Mouse (Mus musculus): ENCODE measurements around the gene Hspb1. TPM values are rescaled to one million over a fixed set of nuclear protein-coding genes. Genes with fewer than 3 reads are reported as not detected.

Hspb1 gene
- total RNA-seq, 2 experiments from 2014 or later = not detected

DNA sequence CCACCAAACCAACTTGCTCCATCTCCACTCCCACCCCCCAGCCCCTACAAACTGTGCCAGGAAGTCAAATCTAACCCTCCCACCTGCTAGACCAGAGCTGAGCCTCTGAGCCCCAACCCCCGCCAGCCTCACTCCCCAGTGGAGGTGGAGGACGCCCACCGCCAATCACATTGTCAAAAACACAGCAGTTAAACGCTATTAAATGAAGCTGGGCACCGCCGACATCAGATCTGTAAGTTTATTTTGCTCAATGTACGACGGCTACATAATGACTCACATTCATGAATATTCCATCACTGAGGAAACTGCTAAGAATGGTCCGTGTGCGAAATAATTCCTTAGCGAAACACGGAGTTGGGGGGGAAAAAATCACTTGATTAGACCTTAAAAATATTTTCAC is 20.5 kb downstream of the Hspb1 start:
- no peak for ATAC-seq (replicated peaks; ENCODE audit: low FRiP score, poor library complexity, severe bottlenecking)

- no peak for ATAC-seq (replicated peaks; ENCODE audit: low FRiP score, poor library complexity, severe bottlenecking)
These were observed 21.3 kb downstream of the Hspb1 start for GRCm38 (mm10) chr5:135908989-135909388.

- ATAC-seq (replicated peaks; ENCODE audit: low FRiP score, poor library complexity, severe bottlenecking) = no peak
These were observed 21.9 kb downstream of the Hspb1 start for GRCm38 (mm10) chr5:135909646-135910045.

GRCm38 (mm10) chr5:135910813-135911212 is 23.1 kb downstream of the Hspb1 start:
- no peak for ATAC-seq (replicated peaks; ENCODE audit: low FRiP score, poor library complexity, severe bottlenecking)

GRCm38 (mm10) chr5:135911633-135912220 is 24.0 kb downstream of the Hspb1 start:
- no peak for ATAC-seq (replicated peaks; ENCODE audit: low FRiP score, poor library complexity, severe bottlenecking)

- ATAC-seq (replicated peaks; ENCODE audit: low FRiP score, poor library complexity, severe bottlenecking) = no peak
These were observed 25.5 kb downstream of the Hspb1 start for GRCm38 (mm10) chr5:135913201-135913600.

GRCm38 (mm10) chr5:135914156-135914555 is 26.4 kb downstream of the Hspb1 start:
- ATAC-seq (replicated peaks; ENCODE audit: low FRiP score, poor library complexity, severe bottlenecking) = no peak

DNA sequence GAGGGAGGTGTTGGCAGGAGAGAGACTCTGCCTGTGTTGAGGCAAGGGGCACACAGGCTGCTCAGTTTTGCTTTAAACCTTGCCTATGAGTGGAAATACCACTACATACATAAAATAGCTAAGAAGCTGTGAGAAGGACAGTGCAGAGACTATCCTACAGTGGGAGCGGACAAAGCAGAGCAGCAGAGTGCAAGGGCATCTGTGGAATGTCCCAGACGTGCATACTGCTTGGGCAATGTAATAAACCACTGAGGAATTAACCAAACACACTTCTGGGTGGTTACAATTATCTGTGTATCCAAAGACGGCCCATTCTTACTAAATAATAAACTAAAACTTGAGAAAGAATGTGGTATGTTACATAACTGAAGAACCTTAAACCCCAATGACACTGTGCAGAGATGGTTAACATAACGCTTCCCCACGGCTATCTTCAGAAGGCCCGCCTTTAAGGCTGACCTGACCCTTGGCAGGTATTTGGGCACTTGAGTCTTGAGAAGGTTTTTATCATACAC is 28.4 kb downstream of the Hspb1 start:
- ATAC-seq (replicated peaks; ENCODE audit: low FRiP score, poor library complexity, severe bottlenecking) = no peak

DNA sequence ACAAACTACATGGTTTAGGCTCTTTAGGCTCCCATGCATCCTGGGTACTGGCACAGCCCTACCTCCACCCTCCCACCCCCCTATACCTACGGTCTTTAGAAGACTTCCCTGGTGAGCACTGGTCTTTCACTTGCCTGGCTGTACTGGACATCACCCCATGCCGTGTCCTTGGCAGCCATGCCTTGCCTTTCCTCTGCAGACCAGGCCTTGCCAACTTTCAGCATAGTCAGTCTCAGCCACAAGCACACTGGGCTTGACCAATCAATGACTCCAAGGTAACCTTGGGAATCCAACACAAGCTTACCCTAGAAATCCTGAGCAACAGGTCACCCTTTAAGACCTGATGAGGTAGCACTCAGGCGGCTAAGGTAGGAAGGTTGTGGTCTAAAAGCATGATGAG is 28.9 kb downstream of the Hspb1 start:
- ATAC-seq (replicated peaks; ENCODE audit: low FRiP score, poor library complexity, severe bottlenecking) = no peak

GRCm38 (mm10) chr5:135917327-135918058 is 29.8 kb downstream of the Hspb1 start:
- no peak for ATAC-seq (replicated peaks; ENCODE audit: low FRiP score, poor library complexity, severe bottlenecking)

- no peak for ATAC-seq (replicated peaks; ENCODE audit: low FRiP score, poor library complexity, severe bottlenecking)
These were observed 30.3 kb downstream of the Hspb1 start for GRCm38 (mm10) chr5:135918059-135918437.

DNA sequence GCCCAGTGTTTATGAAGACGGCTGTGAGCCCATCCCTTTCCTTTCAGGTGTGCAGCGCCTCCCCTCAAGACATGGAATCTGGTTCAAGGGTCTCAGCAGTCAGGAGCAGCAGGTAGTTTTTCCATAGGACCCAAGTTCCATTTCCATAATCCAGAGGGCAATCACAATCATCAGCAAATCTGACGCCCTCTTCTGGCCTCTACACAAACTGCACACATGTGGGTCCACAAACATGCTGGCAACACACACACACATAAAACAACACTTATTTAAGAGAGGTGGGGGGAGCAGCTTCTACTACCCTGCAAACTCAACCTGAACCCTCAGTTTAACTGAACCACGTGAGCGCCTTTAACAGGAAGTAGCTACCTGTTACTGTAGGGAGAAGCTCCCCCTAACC is 30.9 kb downstream of the Hspb1 start:
- ATAC-seq (replicated peaks; ENCODE audit: low FRiP score, poor library complexity, severe bottlenecking) = no peak

DNA sequence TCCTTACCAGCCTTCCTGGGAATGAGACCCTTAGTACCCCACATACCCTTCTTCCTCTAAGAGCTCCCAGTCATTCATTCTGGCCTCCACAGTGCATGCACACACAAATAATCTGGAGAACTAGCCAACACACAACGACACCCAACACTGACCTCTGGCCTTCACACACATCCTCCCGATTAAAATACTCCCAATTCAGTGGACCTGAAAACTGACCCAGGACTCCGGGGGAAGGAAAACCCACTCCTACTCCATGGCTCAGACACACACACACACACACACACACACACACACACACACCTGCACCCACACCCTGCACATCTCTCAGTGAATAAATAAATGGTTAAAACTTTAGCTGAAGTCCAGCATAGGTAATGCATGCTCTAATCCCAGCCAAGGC is 32.2 kb downstream of the Hspb1 start:
- no peak for ATAC-seq (replicated peaks; ENCODE audit: low FRiP score, poor library complexity, severe bottlenecking)

- ATAC-seq (replicated peaks; ENCODE audit: low FRiP score, poor library complexity, severe bottlenecking) = no peak
These were observed 36.2 kb downstream of the Hspb1 start for GRCm38 (mm10) chr5:135923901-135924300.

DNA sequence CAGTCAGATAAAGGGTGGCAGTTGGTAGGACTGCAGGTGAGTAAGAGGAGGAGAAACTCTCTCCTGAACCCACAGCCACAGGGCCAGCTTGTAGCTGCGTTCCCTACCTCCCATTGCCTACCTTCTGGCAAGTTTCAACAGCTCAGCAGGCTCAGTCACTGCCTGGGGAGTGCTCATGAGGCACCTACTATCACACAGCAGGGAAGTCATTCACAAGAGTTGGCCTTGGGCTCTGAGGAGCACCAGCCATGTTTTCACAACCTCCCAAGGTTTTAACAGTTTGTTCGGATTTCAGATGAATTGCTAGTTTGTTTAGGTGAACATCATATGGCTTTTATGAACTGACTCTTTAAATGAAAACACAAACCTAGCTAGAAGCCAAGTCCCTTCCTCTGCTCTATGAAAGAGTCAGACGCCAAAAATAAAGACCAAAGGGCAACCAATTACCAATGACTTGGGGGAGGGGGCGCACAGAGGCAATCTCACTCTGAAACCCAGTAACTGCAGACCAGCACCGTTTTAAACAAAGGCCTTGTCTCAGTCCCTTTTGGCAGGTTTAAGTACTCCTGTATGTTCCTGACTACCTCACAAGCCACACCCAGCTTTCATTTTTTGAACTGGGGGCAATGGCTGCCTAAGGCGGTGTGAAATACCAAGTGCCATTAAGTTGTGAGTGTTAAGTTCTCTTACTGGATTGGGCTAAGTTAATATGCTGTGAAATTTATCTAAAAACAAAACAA is 42.1 kb downstream of the Hspb1 start:
- no peak for ATAC-seq (replicated peaks; ENCODE audit: low FRiP score, poor library complexity, severe bottlenecking)

GRCm38 (mm10) chr5:135931526-135931925 is 43.8 kb downstream of the Hspb1 start:
- no peak for ATAC-seq (replicated peaks; ENCODE audit: low FRiP score, poor library complexity, severe bottlenecking)

GRCm38 (mm10) chr5:135932359-135932758 is 44.6 kb downstream of the Hspb1 start:
- no peak for ATAC-seq (replicated peaks; ENCODE audit: low FRiP score, poor library complexity, severe bottlenecking)

- no peak for ATAC-seq (replicated peaks; ENCODE audit: low FRiP score, poor library complexity, severe bottlenecking)
These were observed 45.6 kb downstream of the Hspb1 start for GRCm38 (mm10) chr5:135933222-135933899.

DNA sequence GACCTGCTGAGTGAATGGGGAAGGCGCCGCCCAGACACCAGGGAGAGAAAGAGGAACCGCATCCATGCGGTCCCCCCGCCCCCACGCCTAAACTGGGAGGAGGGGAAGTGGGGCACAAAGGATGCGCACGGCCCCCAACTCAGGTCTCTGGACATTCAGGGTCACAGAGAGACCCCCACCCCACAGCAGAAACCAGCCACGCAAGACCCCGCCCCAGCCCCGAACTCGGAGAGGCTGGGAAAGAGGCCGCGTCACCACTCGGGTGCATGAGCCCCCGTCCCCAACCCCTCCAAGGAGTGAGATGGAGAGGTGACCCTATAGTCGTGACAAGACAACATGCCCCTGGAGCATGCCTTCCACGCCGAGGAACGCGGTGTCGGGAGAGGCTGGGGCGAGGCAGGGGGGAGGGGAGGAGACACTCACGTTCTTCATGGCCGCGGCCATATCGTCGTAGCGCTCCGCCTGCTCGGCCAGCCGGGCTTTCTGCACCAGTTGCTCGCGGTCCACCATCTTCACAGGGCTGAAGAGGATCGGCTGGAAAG is 46.3 kb downstream of the Hspb1 start:
- ATAC-seq (replicated peaks; ENCODE audit: low FRiP score, poor library complexity, severe bottlenecking) = peak; percentile 78

All from erythroblast, adult 5-6 weeks (primary cell).